Mouse (Mus musculus): ENCODE measurements at regions not wholly inside any gene's neighbourhood (a gene's known extent, or its start where the extent isn't known, plus 50 kb on each side); places are given as distances from the start of the nearest gene placed in this dataset.

DNA sequence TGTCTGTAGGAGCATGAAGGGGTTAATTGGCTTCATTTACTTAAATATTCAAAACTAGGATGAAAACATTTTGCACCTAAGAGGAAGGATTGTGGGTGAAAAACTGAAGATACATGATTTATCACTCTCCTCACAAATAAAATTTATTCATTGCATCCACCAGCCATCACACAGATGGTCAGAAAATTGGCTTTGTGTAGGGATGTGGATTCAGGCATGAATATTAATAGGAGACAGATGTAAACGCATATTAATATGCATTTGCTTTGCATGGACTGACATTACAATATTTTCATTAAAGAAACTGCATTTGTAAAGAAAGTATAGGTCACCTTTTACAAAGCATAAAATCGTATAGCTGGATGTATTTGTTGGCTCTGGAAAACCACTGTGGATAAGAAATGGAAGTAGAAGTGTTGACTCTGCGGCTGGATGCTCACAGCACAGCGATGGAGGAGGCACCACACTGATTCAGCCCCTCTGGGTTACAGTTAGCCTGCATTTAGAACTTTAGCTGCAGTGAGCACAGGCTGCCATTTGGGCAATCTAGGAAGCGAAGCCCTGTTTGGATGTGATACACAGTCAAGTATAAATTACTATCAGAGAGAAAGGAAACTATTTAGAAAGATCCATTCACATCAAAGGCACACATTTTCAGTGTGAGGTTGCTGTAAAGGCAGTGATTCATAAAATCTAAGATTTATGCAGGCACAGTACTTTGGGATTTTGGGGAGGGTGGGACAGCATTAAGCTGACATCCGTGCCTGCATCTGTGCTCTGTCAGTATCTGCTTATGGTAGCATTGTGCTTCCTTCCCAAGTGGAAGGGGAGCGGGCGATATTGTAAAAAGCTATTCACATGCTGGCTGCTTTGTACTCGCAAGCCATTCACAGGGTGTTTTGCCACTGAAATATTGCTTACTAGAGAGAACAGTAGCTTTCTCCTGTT, 135.1 kb upstream of the Fam92a start:
- 70% methylated on average over 9 of the region's 9 CpGs for WGBS
- Histone ChIP-seq H3K27ac (ENCODE audit: low read depth, low read length) (no peak overlapping the region), H3K9me3 (ENCODE audit: control insufficient read depth, low read length) (no peaks in the 10 kb centered on the region), H3K4me1 (ENCODE audit: control insufficient read depth, insufficient read depth, low read length) (no peaks in the 10 kb centered on the region), H3K4me3 (ENCODE audit: low read length) (no peak overlapping the region), H3K27me3 (ENCODE audit: control insufficient read depth, insufficient read depth, low read length) (no peaks in the 10 kb centered on the region), H3K9ac (ENCODE audit: low read depth, low read length) (no peak overlapping the region), H3K36me3 (ENCODE audit: control insufficient read depth, insufficient read depth, low read length) (no peaks in the 10 kb centered on the region), H3K4me2 (replicated peaks; ENCODE audit: low read depth, low read length) (no peak overlapping the region)
- no peak for ATAC-seq (ENCODE audit: low FRiP score, low TSS enrichment)

DNA sequence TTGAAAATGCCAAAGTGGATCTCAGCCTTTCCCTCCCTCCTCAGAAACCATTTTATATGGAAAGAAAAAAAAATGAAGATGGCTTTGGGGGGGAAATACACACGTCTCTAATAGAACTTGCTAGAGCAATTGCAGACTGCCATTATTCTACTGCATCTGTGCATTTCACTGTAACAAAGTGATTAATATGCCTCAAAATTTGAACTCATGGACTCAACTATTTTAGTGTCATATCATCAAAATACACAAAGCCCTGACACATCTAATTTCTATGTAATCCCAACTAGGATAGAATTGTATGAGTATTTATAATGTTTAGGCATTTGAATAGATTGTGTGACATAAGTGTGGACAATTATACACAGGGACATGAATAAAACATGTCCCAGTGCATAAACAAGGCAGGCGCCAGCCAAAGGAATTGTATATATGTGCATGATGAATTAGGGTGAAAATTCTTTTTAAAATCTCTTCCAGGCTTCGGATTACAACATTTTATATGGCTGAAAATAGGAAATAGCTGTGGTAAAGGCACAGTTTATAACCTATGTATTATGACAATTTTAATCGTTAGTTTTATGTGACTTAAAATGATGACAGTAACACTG, 115.4 kb upstream of the Fam92a start:
- Histone ChIP-seq H3K36me3 (ENCODE audit: control insufficient read depth, insufficient read depth, low read length) (no peaks in the 10 kb centered on the region), H3K4me3 (ENCODE audit: low read length) (no peak overlapping the region), H3K27ac (ENCODE audit: low read depth, low read length) (no peak overlapping the region), H3K9ac (ENCODE audit: low read depth, low read length) (no peak overlapping the region), H3K27me3 (ENCODE audit: control insufficient read depth, insufficient read depth, low read length) (no peaks in the 10 kb centered on the region), H3K4me2 (replicated peaks; ENCODE audit: low read depth, low read length) (no peak overlapping the region), H3K4me1 (ENCODE audit: control insufficient read depth, insufficient read depth, low read length) (no peaks in the 10 kb centered on the region), H3K9me3 (ENCODE audit: control insufficient read depth, low read length) (no peaks in the 10 kb centered on the region)
- 81% methylated on average over 4 of the region's 4 CpGs for WGBS
- ATAC-seq (ENCODE audit: low FRiP score, low TSS enrichment) = no peak

DNA sequence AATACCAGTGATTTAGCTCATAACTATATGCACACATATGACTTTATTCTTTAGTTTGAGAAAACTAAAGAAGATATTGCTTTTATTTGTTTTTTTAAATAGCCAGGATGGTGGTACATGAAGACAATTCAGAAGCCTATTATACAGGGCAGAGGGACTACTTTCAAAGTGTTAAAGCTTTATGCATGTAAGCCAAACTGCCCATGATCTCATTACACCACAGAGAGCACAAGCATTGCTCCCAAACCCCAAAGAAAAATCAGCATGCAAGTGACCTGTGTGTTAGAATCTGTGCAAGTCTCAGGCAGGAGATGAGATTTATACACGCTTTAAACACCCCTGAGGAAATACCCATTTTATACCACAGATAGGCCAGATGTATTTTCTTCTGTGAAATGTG, 114.6 kb upstream of the Fam92a start:
- Histone ChIP-seq H3K9ac (ENCODE audit: low read depth, low read length) (no peak overlapping the region), H3K27me3 (ENCODE audit: control insufficient read depth, insufficient read depth, low read length) (no peaks in the 10 kb centered on the region), H3K36me3 (ENCODE audit: control insufficient read depth, insufficient read depth, low read length) (no peaks in the 10 kb centered on the region), H3K4me1 (ENCODE audit: control insufficient read depth, insufficient read depth, low read length) (no peaks in the 10 kb centered on the region), H3K4me3 (ENCODE audit: low read length) (no peak overlapping the region), H3K4me2 (replicated peaks; ENCODE audit: low read depth, low read length) (no peak overlapping the region), H3K9me3 (ENCODE audit: control insufficient read depth, low read length) (no peaks in the 10 kb centered on the region), H3K27ac (ENCODE audit: low read depth, low read length) (no peak overlapping the region)
- no peak for ATAC-seq (ENCODE audit: low FRiP score, low TSS enrichment)
- 80% methylated on average over 1 of the region's 1 CpGs for WGBS

DNA sequence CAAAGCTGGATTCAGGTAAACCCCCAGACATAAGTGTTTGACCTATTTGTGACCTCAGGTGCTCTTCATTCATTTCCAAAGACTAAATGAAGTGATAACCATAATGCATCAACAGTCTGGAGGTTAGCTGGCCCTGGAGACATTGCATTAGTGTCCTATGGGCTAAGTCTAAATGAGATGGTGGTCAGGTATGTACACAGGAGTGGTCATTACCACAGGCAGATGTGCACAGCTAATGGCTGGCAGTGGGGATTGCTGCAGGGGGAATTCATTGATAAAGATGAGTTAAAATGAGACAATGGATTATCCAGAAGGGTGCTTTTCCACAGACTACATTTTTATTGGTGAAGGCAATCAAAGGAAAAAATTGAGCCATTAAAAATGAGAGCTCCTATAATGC, 114.2 kb upstream of the Fam92a start:
- Histone ChIP-seq H3K4me2 (replicated peaks; ENCODE audit: low read depth, low read length) (no peak overlapping the region), H3K9ac (ENCODE audit: low read depth, low read length) (no peak overlapping the region), H3K9me3 (ENCODE audit: control insufficient read depth, low read length) (no peaks in the 10 kb centered on the region), H3K36me3 (ENCODE audit: control insufficient read depth, insufficient read depth, low read length) (no peaks in the 10 kb centered on the region), H3K27me3 (ENCODE audit: control insufficient read depth, insufficient read depth, low read length) (no peaks in the 10 kb centered on the region), H3K4me1 (ENCODE audit: control insufficient read depth, insufficient read depth, low read length) (no peaks in the 10 kb centered on the region), H3K4me3 (ENCODE audit: low read length) (no peak overlapping the region), H3K27ac (ENCODE audit: low read depth, low read length) (no peak overlapping the region)
- ATAC-seq (ENCODE audit: low FRiP score, low TSS enrichment) = no peak

DNA sequence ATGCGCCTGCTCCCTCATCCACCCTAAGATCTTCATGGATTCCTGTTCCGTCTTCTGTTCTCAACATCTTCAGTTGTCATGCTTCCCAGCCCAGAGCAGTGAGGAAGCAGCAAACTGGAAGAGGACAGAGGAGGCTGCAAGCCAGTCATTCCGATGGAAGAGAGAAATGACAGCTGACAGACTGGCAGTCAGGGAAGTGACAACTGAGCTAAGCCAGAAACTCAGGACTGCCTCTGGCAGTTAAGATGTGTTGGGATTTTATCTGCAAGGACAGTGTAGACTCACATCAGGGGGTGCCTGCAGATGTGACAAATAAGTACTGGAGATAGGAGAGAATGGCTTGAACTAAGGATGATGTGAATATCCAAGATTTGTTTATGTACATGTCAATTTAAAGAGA, 106.1 kb upstream of the Fam92a start:
- no peaks in the 10 kb centered on the region for H3K36me3 ChIP-seq (ENCODE audit: control insufficient read depth, insufficient read depth, low read length)
- H3K9me3 ChIP-seq (ENCODE audit: control insufficient read depth, low read length) = no peaks in the 10 kb centered on the region
- no peak overlapping the region for H3K4me3 ChIP-seq (ENCODE audit: low read length)
- ATAC-seq (ENCODE audit: low FRiP score, low TSS enrichment) = no peak
- no peaks in the 10 kb centered on the region for H3K27me3 ChIP-seq (ENCODE audit: control insufficient read depth, insufficient read depth, low read length)
- no peaks in the 10 kb centered on the region for H3K4me1 ChIP-seq (ENCODE audit: control insufficient read depth, insufficient read depth, low read length)
- WGBS = 91% methylated on average over 3 of the region's 3 CpGs
- H3K27ac ChIP-seq (ENCODE audit: low read depth, low read length) = no peak overlapping the region
- H3K9ac ChIP-seq (ENCODE audit: low read depth, low read length) = no peak overlapping the region
- no peak overlapping the region for H3K4me2 ChIP-seq (replicated peaks; ENCODE audit: low read depth, low read length)

DNA sequence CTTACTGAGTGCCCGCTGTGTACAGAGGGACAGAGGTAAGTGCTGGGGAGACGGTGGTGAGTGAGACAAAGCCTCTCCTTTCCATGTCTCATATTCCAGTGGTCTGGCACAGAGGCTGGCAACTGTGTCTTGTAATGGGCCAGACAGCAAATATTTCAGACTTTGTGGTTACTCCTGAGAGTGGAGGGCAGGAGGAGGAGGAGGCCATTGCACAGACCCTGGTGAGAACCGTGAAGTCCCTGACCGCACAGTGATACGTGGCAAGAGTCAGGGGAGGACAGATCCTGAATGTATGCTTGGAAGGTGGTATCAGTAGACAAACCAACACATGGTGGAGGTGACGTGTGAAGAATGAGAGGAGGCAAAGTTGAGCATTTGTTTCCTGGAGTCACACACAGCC, 101.6 kb upstream of the Fam92a start:
- no peak overlapping the region for H3K27ac ChIP-seq (ENCODE audit: low read depth, low read length)
- H3K4me3 ChIP-seq (ENCODE audit: low read length) = no peak overlapping the region
- no peaks in the 10 kb centered on the region for H3K36me3 ChIP-seq (ENCODE audit: control insufficient read depth, insufficient read depth, low read length)
- H3K27me3 ChIP-seq (ENCODE audit: control insufficient read depth, insufficient read depth, low read length) = no peaks in the 10 kb centered on the region
- no peak overlapping the region for H3K9ac ChIP-seq (ENCODE audit: low read depth, low read length)
- 80% methylated on average over 6 of the region's 6 CpGs for WGBS
- H3K4me1 ChIP-seq (ENCODE audit: control insufficient read depth, insufficient read depth, low read length) = no peaks in the 10 kb centered on the region
- H3K4me2 ChIP-seq (replicated peaks; ENCODE audit: low read depth, low read length) = no peak overlapping the region
- ATAC-seq (ENCODE audit: low FRiP score, low TSS enrichment) = no peak
- H3K9me3 ChIP-seq (ENCODE audit: control insufficient read depth, low read length) = no peaks in the 10 kb centered on the region

DNA sequence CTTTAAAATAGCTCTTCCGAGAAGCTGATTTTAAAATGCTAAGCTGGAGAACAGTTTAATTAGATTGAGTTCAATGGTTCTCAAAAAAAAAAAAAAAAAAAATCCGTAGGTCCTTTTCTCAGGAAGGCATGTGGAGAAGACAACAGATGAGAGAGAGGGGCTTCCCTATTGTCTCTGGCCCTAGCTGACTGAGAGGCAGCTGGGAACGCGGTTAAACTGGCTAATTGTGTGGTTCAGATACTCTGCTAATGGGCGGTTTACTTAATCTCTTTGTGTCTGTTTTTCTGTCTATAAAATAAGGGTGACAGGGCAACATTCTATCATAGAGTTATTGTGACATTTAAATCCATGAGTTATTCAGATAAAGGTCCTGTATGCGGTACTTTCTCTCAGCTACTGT, 101.1 kb upstream of the Fam92a start:
- Histone ChIP-seq H3K27ac (ENCODE audit: low read depth, low read length) (no peak overlapping the region), H3K36me3 (ENCODE audit: control insufficient read depth, insufficient read depth, low read length) (no peaks in the 10 kb centered on the region), H3K27me3 (ENCODE audit: control insufficient read depth, insufficient read depth, low read length) (no peaks in the 10 kb centered on the region), H3K4me2 (replicated peaks; ENCODE audit: low read depth, low read length) (no peak overlapping the region), H3K9ac (ENCODE audit: low read depth, low read length) (no peak overlapping the region), H3K9me3 (ENCODE audit: control insufficient read depth, low read length) (no peaks in the 10 kb centered on the region), H3K4me3 (ENCODE audit: low read length) (no peak overlapping the region), H3K4me1 (ENCODE audit: control insufficient read depth, insufficient read depth, low read length) (no peaks in the 10 kb centered on the region)
- no peak for ATAC-seq (ENCODE audit: low FRiP score, low TSS enrichment)
- 75% methylated on average over 6 of the region's 6 CpGs for WGBS

DNA sequence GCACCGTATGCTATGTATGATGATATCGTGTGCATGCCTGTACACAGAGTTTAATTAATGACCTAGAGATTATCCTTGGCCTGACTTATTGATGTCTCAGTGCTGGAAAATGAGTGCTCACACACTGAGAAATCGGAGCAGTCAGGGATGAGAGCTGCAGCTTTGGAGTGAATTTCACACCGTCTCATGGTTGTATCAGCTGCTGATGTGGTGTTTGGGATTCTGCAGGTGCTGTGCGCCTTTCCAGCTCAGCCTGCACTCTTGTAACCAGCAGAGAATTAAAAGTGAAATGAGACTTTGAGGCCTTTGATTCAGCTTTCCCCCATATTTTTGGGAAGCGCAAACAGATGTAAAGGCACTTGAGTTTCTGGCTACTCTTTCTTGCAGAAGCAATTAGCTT, 100.6 kb upstream of the Fam92a start:
- no peaks in the 10 kb centered on the region for H3K36me3 ChIP-seq (ENCODE audit: control insufficient read depth, insufficient read depth, low read length)
- H3K4me2 ChIP-seq (replicated peaks; ENCODE audit: low read depth, low read length) = no peak overlapping the region
- no peaks in the 10 kb centered on the region for H3K27me3 ChIP-seq (ENCODE audit: control insufficient read depth, insufficient read depth, low read length)
- no peak overlapping the region for H3K9ac ChIP-seq (ENCODE audit: low read depth, low read length)
- H3K9me3 ChIP-seq (ENCODE audit: control insufficient read depth, low read length) = no peaks in the 10 kb centered on the region
- no peaks in the 10 kb centered on the region for H3K4me1 ChIP-seq (ENCODE audit: control insufficient read depth, insufficient read depth, low read length)
- no peak overlapping the region for H3K4me3 ChIP-seq (ENCODE audit: low read length)
- no peak for ATAC-seq (ENCODE audit: low FRiP score, low TSS enrichment)
- WGBS = 78% methylated on average over 6 of the region's 6 CpGs
- no peak overlapping the region for H3K27ac ChIP-seq (ENCODE audit: low read depth, low read length)

DNA sequence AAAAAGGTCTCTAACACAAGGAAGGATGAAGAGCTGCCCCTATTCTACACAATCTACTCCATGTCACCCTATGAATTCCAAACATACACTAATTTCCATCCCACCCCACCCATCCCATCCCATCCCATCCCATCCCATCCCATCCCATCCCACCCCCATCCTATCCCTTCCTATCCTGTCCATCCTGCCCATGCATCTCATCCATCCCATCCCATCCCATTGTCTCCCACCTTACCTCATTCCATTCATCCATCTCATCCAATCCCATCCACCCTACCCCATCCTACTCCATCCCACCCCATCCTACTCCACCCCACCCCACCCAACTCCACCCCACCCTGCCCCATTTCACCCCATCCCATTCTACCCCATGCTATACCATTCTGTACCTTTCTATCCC, 91.9 kb upstream of the Fam92a start:
- Histone ChIP-seq H3K4me3 (ENCODE audit: low read length) (no peak overlapping the region), H3K27me3 (ENCODE audit: control insufficient read depth, insufficient read depth, low read length) (no peaks in the 10 kb centered on the region)
- ATAC-seq (ENCODE audit: low FRiP score, low TSS enrichment) = no peak

More for the DNA sequence above, 91.9 kb upstream of the Fam92a start:
- H3K4me1 ChIP-seq (ENCODE audit: control insufficient read depth, insufficient read depth, low read length) = no peaks in the 10 kb centered on the region
- no peak overlapping the region for H3K9ac ChIP-seq (ENCODE audit: low read depth, low read length)
- H3K36me3 ChIP-seq (ENCODE audit: control insufficient read depth, insufficient read depth, low read length) = no peaks in the 10 kb centered on the region
- no peaks in the 10 kb centered on the region for H3K9me3 ChIP-seq (ENCODE audit: control insufficient read depth, low read length)
- no peak overlapping the region for H3K27ac ChIP-seq (ENCODE audit: low read depth, low read length)
- no peak overlapping the region for H3K4me2 ChIP-seq (replicated peaks; ENCODE audit: low read depth, low read length)
